Mouse (Mus musculus) embryonic facial prominence, embryonic 12.5 days (tissue): ENCODE results near the gene Thrsp. TPM values are rescaled to one million over a fixed set of nuclear protein-coding genes. Genes with fewer than 3 reads are reported as not detected.

Experiments used
- ATAC-seq: fragments of 200-750 bp; cut with Nextera tagmentation; 2 replicates; pipeline ENCODE4 v1.8.0; 2017; ENCODE audit not compliant: insufficient number of reproducible peaks, insufficient read depth, low FRiP score, low TSS enrichment
- H3K27ac ChIP-seq: fragments of 300-500 bp; sonication (generic); 2 replicates; pipeline ENCODE4 v1.5.1; 2016; ENCODE audit warnings: mild to moderate bottlenecking
- H3K27me3 ChIP-seq: fragments of 300-500 bp; sonication (generic); 2 replicates; pipeline ENCODE4 v1.6.1; 2016; ENCODE audit warnings: mild to moderate bottlenecking, moderate library complexity
- H3K36me3 ChIP-seq: fragments of 300-500 bp; sonication (generic); 2 replicates; pipeline ENCODE4 v1.6.1; 2016; ENCODE audit warnings: mild to moderate bottlenecking
- H3K4me1 ChIP-seq: fragments of 300-500 bp; sonication (generic); 2 replicates; pipeline ENCODE4 v1.6.1; 2016
- H3K4me2 ChIP-seq: fragments of 300-500 bp; sonication (generic); replicated peaks from 2 replicates; pipeline ENCODE4 v1.6.1; 2016; ENCODE audit warnings: mild to moderate bottlenecking, moderate library complexity
- H3K4me3 ChIP-seq: fragments of 300-500 bp; sonication (generic); 2 replicates; pipeline ENCODE4 v1.5.1; 2016; ENCODE audit warnings: mild to moderate bottlenecking
- H3K9ac ChIP-seq: fragments of 300-500 bp; sonication (generic); 2 replicates; pipeline ENCODE4 v1.6.1; 2016; ENCODE audit warnings: mild to moderate bottlenecking, moderate library complexity
- H3K9me3 ChIP-seq: fragments of 300-500 bp; sonication (generic); 2 replicates; pipeline ENCODE4 v1.6.1; 2016; ENCODE audit warnings: mild to moderate bottlenecking, moderate library complexity
- WGBS: fragments of 180-500 bp; shearing (Covaris S2); methylation state at CpG from one replicate; pipeline ENCODE4 v1.1.7; 2016; 5-methylcytosine and 5-hydroxymethylcytosine counted together
- polyA plus RNA-seq: library from polyadenylated mRNA; unstranded; fragments of >200 nt; fragmentation: Nextera tagmentation; extraction: Ambion mirVana; gene quantifications from 2 replicates; pipeline ENCODE4 v1.2.1, GENCODE M21; 2016

Gene Thrsp
- polyA plus RNA-seq, 1 experiment from 2014 or later, result 0.49 TPM

DNA sequence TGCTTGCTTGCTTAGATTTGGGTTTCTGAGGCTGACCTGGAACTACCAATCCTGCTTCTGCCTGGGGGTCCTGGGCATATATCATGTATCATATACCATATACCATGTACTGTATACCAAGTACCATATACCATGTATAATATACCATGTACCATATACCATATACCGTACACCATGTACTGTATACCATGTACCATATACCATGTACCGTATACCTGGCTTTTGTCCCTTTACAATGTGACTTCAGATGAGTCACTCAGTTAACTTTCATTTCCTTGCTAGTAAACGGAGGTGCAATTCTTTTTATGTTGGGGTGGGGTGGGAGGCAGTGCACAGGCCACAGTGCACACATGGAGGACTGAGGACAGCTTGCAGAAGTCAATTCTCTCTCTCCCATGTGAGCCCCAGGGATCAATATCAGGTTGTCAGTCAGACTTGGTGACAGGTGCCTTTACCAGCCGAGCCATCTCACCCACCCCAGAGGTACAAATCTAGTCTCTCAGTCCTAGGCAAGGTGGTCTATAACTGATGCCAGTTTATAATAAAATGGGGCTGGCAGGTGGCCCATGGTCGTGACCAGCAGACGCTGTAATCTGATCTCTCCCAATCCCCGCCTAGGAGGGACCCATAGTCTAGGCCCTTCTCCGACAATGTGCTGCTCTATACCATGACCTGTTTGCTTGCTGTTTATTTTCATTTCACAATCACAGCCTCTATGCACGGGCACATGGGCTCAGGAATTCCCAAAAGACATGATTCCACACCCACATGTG lies 2.4 kb downstream of the Thrsp start:
- Histone ChIP-seq H3K4me1 (0 out of 2 replicates have a peak, but pooled peaks cover 4% of the 10 kb centered on the region), H3K9ac (no peak overlapping the region), H3K36me3 (peaks cover 11% of the 10 kb centered on the region), H3K27me3 (no peaks in the 10 kb centered on the region), H3K27ac (no peak overlapping the region), H3K4me3 (no peak overlapping the region), H3K9me3 (no peaks in the 10 kb centered on the region), H3K4me2 (no peak overlapping the region)
- 48% methylated on average over 9 of the region's 9 CpGs for WGBS
- no peak for ATAC-seq

DNA sequence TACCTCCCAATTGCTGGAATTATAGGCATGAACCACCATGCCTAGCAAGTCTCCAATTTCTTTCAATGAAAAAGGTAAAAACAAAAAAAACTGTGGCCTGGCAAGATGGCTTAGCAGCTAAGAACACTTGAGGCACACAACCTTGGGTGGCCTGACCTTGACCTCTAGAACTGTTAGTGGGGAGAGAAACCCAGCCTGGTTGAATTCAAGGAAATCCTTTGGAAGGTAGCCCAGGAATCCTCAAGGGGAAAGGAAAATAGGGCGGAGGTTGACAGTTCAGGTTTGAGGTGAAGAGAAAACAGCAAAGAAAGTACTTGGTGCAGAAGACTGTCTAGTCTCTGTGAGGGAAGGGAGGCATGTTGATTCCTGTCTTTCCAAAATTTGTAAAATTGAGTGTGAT lies 3.1 kb downstream of the Thrsp start:
- Histone ChIP-seq H3K27ac (no peak overlapping the region), H3K4me1 (0 out of 2 replicates have a peak, but pooled peaks cover 4% of the 10 kb centered on the region), H3K4me2 (no peak overlapping the region), H3K9me3 (no peaks in the 10 kb centered on the region), H3K27me3 (no peaks in the 10 kb centered on the region), H3K36me3 (peaks cover 17% of the 10 kb centered on the region), H3K9ac (no peak overlapping the region), H3K4me3 (no peak overlapping the region)
- 93% methylated on average over 1 of the region's 1 CpGs for WGBS
- ATAC-seq, result no peak

DNA sequence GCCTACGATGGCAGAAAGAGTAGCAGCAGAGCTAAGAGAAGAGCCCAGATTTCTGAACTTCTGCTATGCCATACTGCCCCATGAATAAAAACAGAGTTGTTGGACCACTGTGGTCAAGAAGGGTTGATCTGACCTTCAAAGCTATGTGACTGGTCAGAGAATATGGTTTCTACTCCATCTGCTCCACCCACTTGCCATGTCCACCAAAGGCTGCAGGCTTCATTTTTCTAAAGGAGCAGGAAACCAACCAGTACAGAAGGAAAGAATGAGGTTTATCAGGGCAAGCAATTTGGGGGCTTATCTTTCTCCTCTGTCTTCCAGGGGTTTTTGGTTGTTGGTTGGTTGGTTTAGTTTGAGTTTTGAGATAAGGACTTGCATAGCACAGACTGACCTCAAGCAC lies 3.5 kb downstream of the Thrsp start:
- WGBS, result 100% methylated on average over 1 of the region's 1 CpGs

DNA sequence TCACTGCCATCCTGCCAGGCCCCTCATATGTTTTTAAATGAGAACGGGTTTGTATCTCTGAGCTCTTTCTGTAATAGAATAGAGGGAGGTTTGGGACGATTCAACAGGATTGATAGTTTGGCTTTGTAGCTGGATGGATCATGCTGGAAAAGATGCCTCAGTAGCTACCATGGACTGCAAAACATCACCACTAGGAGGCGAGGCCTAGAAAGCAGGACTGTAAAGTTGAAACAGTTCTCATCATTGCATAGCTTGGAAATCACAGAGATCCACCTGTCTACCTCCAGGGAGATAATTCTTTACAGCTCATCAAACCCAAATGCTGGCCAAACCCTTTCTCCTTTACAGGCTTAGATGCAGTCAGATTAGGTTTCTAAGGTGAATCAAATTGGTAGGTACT lies 6.0 kb downstream of the Thrsp start:
- WGBS, result 74% methylated on average over 3 of the region's 3 CpGs
- 0 out of 2 replicates have a peak, but pooled peaks cover 4% of the 10 kb centered on the region for H3K4me1 ChIP-seq
- ATAC-seq, result no peak
- no peak overlapping the region for H3K27ac ChIP-seq
- H3K4me3 ChIP-seq, result no peak overlapping the region
- H3K27me3 ChIP-seq, result no peaks in the 10 kb centered on the region
- no peaks in the 10 kb centered on the region for H3K9me3 ChIP-seq
- no peak overlapping the region for H3K4me2 ChIP-seq
- H3K36me3 ChIP-seq, result peaks cover 39% of the 10 kb centered on the region
- no peak overlapping the region for H3K9ac ChIP-seq

More for the DNA sequence above, 3.5 kb downstream of the Thrsp start:
- Histone ChIP-seq H3K27me3 (no peaks in the 10 kb centered on the region), H3K4me1 (0 out of 2 replicates have a peak, but pooled peaks cover 4% of the 10 kb centered on the region), H3K36me3 (peaks cover 21% of the 10 kb centered on the region), H3K4me3 (no peak overlapping the region), H3K9ac (no peak overlapping the region), H3K27ac (no peak overlapping the region), H3K9me3 (no peaks in the 10 kb centered on the region), H3K4me2 (no peak overlapping the region)
- ATAC-seq, result no peak

DNA sequence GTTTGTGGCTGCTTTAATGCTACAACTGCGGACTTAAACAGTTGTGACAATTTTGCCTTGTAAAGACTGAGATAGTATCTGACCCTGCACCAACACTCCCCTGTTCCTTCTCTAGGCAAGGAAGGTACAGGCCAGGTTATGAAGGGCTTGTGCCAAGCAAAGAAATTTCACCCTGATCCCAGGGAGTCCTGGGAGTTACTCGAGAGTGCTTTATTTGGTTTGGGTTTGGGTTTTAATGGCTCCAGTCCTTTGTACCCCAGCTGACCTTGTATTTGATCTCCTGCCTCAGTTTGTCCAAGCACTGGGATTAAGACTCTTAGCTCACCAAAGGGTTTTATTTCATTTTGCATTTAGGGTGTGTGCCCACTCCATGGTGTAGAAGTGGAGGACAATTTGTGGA lies 6.4 kb downstream of the Thrsp start:
- peaks cover 39% of the 10 kb centered on the region for H3K36me3 ChIP-seq
- 94% methylated on average over 2 of the region's 2 CpGs for WGBS
- no peak overlapping the region for H3K4me3 ChIP-seq
- 0 out of 2 replicates have a peak, but pooled peaks cover 4% of the 10 kb centered on the region for H3K4me1 ChIP-seq
- no peaks in the 10 kb centered on the region for H3K27me3 ChIP-seq
- no peaks in the 10 kb centered on the region for H3K9me3 ChIP-seq
- no peak overlapping the region for H3K27ac ChIP-seq
- no peak for ATAC-seq
- no peak overlapping the region for H3K9ac ChIP-seq
- no peak overlapping the region for H3K4me2 ChIP-seq

DNA sequence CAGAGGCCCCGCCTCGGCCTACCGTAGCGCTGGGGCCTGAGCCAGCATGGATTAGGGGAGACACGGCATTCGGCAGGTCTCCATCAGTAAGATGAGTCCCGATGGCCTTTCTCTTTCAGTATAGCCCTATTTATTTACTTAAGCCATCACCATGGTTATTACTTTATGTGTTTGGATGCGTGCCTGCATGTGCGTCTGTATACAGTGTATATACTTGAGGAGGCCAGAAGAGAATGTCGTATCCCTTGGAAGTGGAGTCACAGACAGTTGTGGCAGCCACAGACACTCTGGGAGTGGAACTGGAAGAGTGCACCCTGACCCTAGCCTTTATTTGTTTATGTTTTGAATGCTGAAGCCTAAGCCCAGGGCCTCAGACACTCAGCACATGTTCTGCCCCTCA lies 10.4 kb downstream of the Thrsp start:
- Histone ChIP-seq H3K4me2 (no peak overlapping the region), H3K4me1 (no peaks in the 10 kb centered on the region), H3K36me3 (peaks cover 36% of the 10 kb centered on the region), H3K9me3 (peaks cover 4% of the 10 kb centered on the region; the same call in 1 of the 2 replicates), H3K27ac (no peak overlapping the region), H3K27me3 (no peaks in the 10 kb centered on the region), H3K4me3 (no peak overlapping the region), H3K9ac (no peak overlapping the region)
- ATAC-seq, result no peak
- 88% methylated on average over 10 of the region's 10 CpGs for WGBS

DNA sequence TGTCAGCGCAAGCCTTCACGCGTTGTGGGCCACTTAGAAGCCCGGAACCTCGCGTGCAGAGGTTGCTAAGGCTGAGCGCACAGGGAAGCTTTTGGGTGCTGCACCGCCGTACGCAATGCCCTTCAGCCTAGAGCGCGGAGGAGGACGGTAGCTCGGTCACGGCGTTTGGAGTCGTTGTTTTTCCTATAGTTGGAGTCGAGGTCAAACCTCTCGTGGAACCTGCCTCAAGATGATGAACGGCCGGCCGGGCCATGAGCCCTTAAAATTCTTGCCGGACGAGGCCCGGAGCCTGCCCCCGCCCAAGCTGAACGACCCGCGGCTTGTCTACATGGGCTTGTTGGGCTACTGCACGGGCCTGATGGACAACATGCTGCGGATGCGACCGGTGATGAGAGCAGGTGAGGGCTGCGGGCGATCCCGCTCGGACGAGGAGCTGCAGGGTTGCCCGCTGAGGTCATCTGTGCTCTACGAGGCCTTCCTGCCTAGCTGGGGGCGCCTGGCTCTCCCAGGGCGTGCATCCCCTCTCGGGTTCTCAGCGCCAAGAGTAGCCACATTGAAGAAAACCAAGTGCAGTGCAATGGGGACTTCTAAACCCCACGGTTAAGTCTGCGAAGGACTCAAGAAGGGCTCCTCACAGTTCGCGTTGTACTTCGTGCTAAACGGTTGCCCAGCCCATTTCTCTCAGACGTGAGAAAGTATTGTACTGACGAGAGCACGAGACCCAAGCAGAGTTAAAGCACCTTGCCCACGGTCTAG lies 17.4 kb downstream of the Thrsp start, which contains the start of gene Ndufc2:
Gene Ndufc2, plus strand, starts transcription at position 44 of the 756 bp plus-strand sequence.
- Histone ChIP-seq H3K4me2 (peak within 1 kb of the TSS; percentile 75), H3K36me3 (no peaks in the 10 kb centered on the region; the same call in 1 of the 2 replicates), H3K4me3 (peak within 1 kb of the TSS; percentile 84), H3K4me1 (peaks cover 11% of the 10 kb centered on the region), H3K9me3 (peaks cover 4% of the 10 kb centered on the region; the same call in 1 of the 2 replicates), H3K27me3 (no peaks in the 10 kb centered on the region), H3K27ac (peak within 1 kb of the TSS; percentile 72), H3K9ac (peak within 1 kb of the TSS; percentile 93)
- under 1% methylated on average over 54 of the region's 54 CpGs for WGBS
- ATAC-seq, result peak; percentile 91

DNA sequence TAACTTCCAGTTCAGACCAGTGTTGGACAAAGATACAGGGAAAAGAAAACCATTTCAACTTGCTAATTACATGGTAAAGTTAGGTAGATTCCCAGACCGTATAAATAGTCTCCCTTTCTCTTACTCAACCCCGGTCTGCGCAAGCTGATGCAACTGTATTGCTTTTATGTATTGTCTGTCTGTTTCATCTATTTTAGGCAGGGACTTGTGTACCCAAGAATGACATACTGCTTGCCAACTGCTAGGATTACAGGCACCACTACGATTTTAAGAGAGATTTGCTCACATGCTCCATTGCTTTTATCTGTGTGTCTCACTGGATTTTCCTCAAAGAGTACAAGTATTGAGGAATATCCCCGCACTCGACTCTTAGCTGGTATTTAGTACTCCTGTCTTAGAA lies 18.6 kb downstream of the Thrsp start:
- ATAC-seq, result no peak
- H3K4me3 ChIP-seq, result no peak overlapping the region
- no peak overlapping the region for H3K27ac ChIP-seq
- peaks cover 4% of the 10 kb centered on the region; the same call in 1 of the 2 replicates for H3K9me3 ChIP-seq
- no peak overlapping the region for H3K4me2 ChIP-seq
- no peaks in the 10 kb centered on the region; the same call in 1 of the 2 replicates for H3K36me3 ChIP-seq
- no peaks in the 10 kb centered on the region for H3K27me3 ChIP-seq
- peaks cover 11% of the 10 kb centered on the region for H3K4me1 ChIP-seq
- no peak overlapping the region for H3K9ac ChIP-seq
- 92% methylated on average over 6 of the region's 6 CpGs for WGBS

DNA sequence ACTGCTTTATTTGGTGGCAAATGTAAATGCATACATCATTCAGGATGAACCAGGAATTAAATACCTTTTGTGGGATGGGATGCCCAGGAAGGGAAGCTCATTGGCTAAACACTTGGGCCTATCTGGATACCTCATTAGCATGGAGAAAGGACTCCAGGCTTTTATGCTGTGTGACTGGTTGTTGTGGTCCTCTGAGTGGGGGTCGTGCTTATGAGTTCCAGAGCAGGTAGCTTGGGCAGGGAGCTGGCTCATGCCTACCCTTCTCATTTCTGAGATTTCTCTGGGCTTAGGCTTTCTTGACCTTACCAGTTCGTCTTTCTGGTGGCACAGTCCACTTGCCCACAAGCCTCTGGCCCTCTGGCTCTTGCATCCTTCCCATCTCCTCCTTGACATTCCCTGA lies 23.2 kb downstream of the Thrsp start:
- Histone ChIP-seq H3K4me1 (no peaks in the 10 kb centered on the region), H3K27ac (no peak overlapping the region), H3K4me2 (no peak overlapping the region), H3K4me3 (no peak overlapping the region), H3K9me3 (no peaks in the 10 kb centered on the region), H3K9ac (0 out of 2 replicates have a peak overlapping the region, but pooled peaks have one; percentile 16), H3K27me3 (no peaks in the 10 kb centered on the region), H3K36me3 (peaks cover 32% of the 10 kb centered on the region)
- WGBS, result 94% methylated on average over 2 of the region's 2 CpGs
- no peak for ATAC-seq

DNA sequence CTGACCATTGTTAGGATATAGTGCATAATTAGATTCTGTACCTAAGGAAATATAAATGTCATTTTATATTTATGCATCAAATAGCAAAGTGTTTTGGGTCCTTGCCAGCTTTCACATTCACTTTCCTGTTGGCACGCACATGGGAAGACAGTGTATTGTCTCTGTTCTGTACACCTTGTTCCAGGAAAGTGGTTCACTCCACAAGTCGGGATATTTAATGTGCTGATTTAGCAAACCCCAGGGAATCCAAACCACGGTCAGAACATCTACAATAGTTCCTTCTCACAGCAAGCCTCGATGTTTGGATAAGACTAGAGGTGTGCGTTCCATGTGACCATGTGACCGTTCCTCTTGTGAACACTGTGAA lies 25.5 kb downstream of the Thrsp start:
- Histone ChIP-seq H3K4me3 (no peak overlapping the region), H3K9me3 (no peaks in the 10 kb centered on the region), H3K36me3 (peaks cover 48% of the 10 kb centered on the region), H3K4me2 (no peak overlapping the region), H3K9ac (no peak overlapping the region), H3K4me1 (no peaks in the 10 kb centered on the region), H3K27me3 (no peaks in the 10 kb centered on the region), H3K27ac (no peak overlapping the region)
- WGBS, result 89% methylated on average over 6 of the region's 6 CpGs
- ATAC-seq, result no peak

DNA sequence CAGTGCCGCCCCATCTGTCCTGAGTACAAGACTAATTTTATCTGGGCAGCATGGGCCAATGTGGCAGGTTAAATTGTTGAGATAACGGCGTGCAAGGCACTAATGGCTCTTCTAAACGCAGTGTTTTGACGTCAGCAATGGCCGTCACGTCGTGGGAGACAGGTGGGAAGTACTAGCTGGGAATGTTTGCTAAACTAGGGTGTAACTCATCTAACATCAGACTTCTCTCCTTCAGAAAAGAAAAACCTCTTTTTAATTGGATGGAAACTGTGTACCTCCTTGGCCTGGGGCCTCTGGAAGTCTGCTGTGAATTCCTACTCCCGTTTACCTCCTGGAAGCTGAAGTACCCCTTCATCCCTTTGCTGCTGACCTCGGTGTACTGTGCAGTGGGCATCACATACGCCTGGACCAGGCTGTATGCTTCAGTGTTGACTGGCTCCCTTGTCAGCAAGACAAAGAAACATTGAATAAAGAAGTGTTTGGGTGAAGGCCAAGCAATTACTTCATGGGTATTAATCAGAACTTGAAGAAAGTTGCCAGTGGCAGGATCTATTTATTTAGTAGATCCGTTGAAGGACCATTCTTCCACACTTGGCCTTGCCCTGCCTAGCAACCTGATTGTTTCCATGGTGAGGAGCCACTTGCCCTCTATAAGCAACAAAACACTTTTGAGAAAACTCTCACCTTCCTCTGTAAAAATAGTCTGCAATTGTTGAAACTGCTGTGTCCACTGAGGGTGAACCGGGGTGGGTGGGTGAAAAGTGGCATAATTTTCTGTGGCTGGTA lies 26.0 kb downstream of the Thrsp start:
- WGBS, result 91% methylated on average over 13 of the region's 13 CpGs
- Histone ChIP-seq H3K27me3 (no peaks in the 10 kb centered on the region), H3K9ac (no peak overlapping the region), H3K27ac (no peak overlapping the region), H3K4me3 (no peak overlapping the region), H3K4me2 (no peak overlapping the region), H3K36me3 (peaks cover 54% of the 10 kb centered on the region), H3K9me3 (no peaks in the 10 kb centered on the region), H3K4me1 (no peaks in the 10 kb centered on the region)
- no peak for ATAC-seq
